Mouse (Mus musculus) left cerebral cortex, adult 2 months (tissue): Measurements from ENCODE around the gene Ang2. TPM values are rescaled to one million over a fixed set of nuclear protein-coding genes. Genes with fewer than 3 reads are reported as not detected.

Source experiments
- DNase-seq, 2 experiments: peaks; one replicate each; pipeline ENCODE4 v3.0.0; 2021 to 2022; ENCODE audit warnings: low spot score in 2 of 2, mixed read lengths in 1 of 2; ENCODE audit errors: extremely low spot score in 1 of 2
- H3K27ac ChIP-seq: fragments of 200-600 bp; 2 replicates; pipeline ENCODE4 v1.8.1; 2022
- H3K4me3 ChIP-seq: fragments of 200-600 bp; 2 replicates; pipeline ENCODE4 v1.8.1; 2022
- CTCF ChIP-seq: fragments of 200-600 bp; IDR thresholded peaks from 2 replicates; pipeline ENCODE4 v1.8.1; 2022; ENCODE audit warnings: antibody characterized with exemption, mild to moderate bottlenecking, moderate library complexity
- intact Hi-C: fragments of 180-260 bp; cut with DNase I; formaldehyde crosslinking; loops from one replicate; pipeline ENCODE4 v1.15.1; 2025
- total RNA-seq, 2 experiments: library from RNA; stranded (reverse); gene quantifications; 2 replicates each; pipeline ENCODE4 v1.2.3; 2021

Ang2 gene
- total RNA-seq, 2 experiments from 2014 or later, result not detected

- no peak for DNase-seq
- no peak for TF ChIP-seq CTCF
- intact Hi-C loops, result no loop called here
- no peak within 1 kb of the TSS for H3K27ac ChIP-seq
- no peak within 1 kb of the TSS for H3K4me3 ChIP-seq
Measured at GRCm38 (mm10) chr14:51146685-51147084, 52.3 kb downstream of the Ang2 start, which contains the start of gene Rnase1. Gene Rnase1, minus strand, starts transcription at chr14:51146785.

DNA sequence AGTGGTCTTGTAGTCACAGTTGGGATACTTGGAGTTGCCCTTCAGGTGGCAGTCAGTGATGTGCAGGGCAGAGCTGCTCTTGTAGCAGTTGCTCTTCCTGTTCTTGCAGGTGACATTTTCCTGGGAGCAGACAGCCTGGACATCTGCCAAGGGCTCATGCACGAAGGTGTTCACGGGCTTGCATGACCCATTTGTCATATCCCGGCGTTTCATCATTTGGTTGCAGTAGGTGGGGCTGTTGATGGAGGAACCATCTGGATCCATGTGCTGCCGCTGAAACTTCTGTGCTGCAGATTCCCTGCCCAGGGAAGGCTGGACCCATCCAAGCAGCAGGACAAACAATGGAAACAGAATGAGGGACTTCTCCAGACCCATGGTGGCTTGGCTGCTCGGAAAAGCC lies 53.4 kb downstream of the Ang2 start:
- intact Hi-C loops, result no loop called here
- DNase-seq, result no peak
- Histone ChIP-seq H3K4me3 (no peak overlapping the region), H3K27ac (no peak overlapping the region)
- TF ChIP-seq CTCF, result no peak

Other genes starting within 250 kb of the Ang2 start
- gene Pnp2, start 243.2 kb downstream of the Ang2 start, total RNA-seq, result under 1 TPM; 0.81 to 0.84 TPM
- gene Rnase10, start 191.4 kb downstream of the Ang2 start, total RNA-seq, result not detected
- not detected for gene Rnase9, start 157.3 kb downstream of the Ang2 start, total RNA-seq
- gene Rnase11, start 149.0 kb downstream of the Ang2 start, total RNA-seq, result not detected
- not detected for gene Rnase12, start 141.5 kb downstream of the Ang2 start, total RNA-seq
- not detected for gene Olfr750, start 124.7 kb downstream of the Ang2 start, total RNA-seq
- 10 to 100 TPM; 14.6 to 15.4 TPM for gene Rnase4, start 108.1 kb downstream of the Ang2 start, total RNA-seq
- gene Ang, start 108.0 kb downstream of the Ang2 start, total RNA-seq, result 1 to 10 TPM; 3.0 to 3.9 TPM
- not detected for gene Eddm3b, start 84.7 kb downstream of the Ang2 start, total RNA-seq
- under 1 TPM in 1 of 2 experiments, not detected in 1; 0.35 TPM for gene Rnase6, start 75.2 kb downstream of the Ang2 start, total RNA-seq
- under 1 TPM; 0.70 to 0.96 TPM for gene Rnase1, start 52.4 kb downstream of the Ang2 start, total RNA-seq
- gene Rnase2b, start 36.9 kb downstream of the Ang2 start, total RNA-seq, result not detected
- gene Ear14, start 4.2 kb upstream of the Ang2 start, total RNA-seq, result not detected
- not detected for gene Rnase2a, start 57.0 kb upstream of the Ang2 start, total RNA-seq
- not detected for gene Gm7247, start 162.6 kb upstream of the Ang2 start, total RNA-seq
- gene Vmn2r88, start 211.7 kb upstream of the Ang2 start, total RNA-seq, result not detected